Mouse (Mus musculus) 3134 (cell line): ENCODE measurements around the gene Lad1.

Experiments
- DNase-seq: peaks from one replicate; pipeline ENCODE4 v3.0.0-alpha.2; 2011; ENCODE audit warnings: low spot score; ENCODE audit not compliant: insufficient read length; ENCODE audit errors: extremely low read depth

The Lad1 gene

GRCm38 (mm10) chr1:135818481-135819086 lies at the start of gene Lad1:
Lad1 (plus strand) TSS chr1:135818598.
- no peak for DNase-seq

GRCm38 (mm10) chr1:135770237-135770636 lies 48.2 kb upstream of the Lad1 start:
- DNase-seq, result peak; percentile 49

- peak; percentile 90 for DNase-seq
Observed at GRCm38 (mm10) chr1:135770896-135771572, 47.4 kb upstream of the Lad1 start.

DNA sequence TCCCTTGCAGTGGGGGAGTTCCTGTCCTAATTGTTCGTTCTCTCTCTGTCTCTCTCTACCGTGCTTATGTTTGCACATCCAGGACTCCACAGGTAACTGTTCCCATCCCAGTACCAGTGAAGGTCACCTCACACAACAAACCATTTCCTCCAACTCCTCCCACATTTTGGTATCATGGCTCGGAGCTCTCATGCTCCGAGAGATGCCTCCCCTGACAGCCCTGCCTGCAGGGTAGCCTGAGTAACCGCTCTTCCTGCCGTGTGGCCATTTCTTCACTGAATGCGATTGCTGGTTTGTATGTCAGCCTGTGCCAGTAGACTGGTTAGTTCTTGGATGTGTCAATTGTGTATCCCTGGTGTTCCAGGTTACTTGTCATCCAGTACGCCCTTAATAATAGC lies 46.8 kb upstream of the Lad1 start:
- peak; percentile 73 for DNase-seq

DNA sequence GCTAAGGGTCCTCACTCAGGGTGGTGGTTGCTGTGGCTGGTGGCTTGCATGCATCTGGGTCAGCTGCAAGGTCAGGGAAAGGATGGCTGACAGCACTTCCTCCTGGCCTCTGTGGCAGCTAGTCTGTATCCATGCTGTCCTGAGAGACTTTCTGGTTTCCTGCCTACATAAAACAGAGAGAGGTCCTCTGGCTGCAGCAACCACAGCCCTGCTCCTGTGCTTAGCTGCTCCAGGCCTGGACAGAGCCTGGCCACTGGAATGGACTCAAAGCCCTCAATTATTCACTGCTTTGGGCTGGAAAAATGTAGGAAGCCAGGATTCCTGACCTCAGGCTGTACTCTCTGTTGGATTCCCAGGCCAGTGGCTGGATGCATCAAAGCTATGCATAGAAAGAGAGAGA lies 41.8 kb upstream of the Lad1 start:
- no peak for DNase-seq

DNA sequence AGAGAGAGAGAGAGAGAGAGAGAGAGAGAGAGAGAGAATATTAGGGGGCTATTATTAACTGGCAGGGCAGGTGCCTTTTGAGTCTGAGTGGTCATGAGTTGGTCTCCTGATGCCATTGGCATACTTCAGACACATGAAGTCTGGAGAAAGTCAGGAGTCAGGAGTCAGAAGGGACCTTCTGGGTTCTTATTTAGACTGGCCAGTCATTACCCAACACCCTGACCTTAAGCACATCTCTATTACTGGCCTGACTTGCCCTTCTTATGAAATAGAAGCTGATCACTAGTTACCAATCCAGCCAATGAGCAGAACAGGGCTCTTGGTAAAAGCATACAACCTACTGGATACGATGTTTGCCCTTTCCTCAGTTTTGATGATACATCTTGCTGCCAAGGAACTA lies 41.4 kb upstream of the Lad1 start:
- DNase-seq, result no peak

GRCm38 (mm10) chr1:135778780-135779535 lies 39.4 kb upstream of the Lad1 start, which contains the start of gene Tnni1:
Tnni1 (plus strand) TSS chr1:135779434.
- peak; percentile 43 for DNase-seq

GRCm38 (mm10) chr1:135780649-135781048 lies 37.7 kb upstream of the Lad1 start:
- DNase-seq, result no peak

DNA sequence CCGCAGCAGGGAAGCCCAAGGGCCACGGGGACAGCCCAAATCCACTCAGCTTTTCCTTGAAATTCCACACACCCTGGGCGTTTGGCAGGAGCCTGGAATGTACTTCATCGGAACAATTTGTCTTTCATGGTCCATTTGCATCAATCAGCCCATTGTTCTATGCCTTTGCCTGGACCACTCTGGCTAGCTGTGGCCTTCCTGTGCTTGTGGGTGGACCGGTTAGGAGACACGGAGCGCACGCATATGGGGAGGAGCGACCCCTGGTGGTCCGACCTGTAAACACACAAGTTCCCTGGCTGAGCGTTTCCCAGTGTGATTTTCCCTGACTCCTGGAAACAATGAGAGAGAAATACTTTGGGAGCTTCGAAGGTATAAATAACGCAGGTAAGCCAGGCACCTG lies 37.2 kb upstream of the Lad1 start:
- DNase-seq, result peak; percentile 53

DNA sequence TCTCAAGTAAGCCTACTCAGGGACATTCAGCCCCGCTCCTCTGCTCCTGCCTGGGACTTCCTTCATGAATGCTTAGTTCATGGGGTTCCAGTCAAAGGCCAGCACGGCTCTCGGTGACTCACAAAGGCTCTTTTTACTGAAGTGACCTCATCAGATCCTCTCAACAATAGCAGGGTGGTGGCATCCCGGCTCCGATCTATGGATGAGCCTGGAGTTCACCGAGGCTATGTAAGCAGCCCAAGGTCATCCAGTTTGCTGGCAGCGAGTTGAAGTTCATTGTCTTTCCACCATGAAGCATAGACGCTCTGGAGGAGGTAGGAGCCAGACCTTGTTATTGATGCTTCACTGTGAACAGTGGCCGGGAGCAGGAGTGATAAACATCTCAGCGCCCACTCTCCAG lies 35.6 kb upstream of the Lad1 start:
- no peak for DNase-seq

- DNase-seq, result no peak
Observed at GRCm38 (mm10) chr1:135787799-135788198, 30.6 kb upstream of the Lad1 start.

DNA sequence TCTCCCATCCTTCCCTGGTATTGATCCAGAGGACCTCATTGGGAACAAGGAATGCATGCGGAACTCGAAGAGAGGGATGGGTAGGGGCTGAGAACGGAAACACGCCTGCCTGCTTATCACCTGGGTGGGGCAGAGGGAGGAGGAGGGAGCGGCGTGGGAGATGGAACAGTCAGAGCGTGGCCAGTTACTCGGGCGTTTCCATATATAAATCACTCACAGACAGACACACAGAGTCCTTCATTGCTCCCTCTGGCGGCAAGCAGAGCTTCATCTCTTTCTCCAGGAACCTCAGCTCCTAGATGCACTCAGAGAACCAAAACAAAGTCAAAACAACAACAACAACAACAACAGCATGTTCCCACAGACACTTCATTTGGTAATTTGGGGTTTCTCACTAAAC lies 29.7 kb upstream of the Lad1 start:
- DNase-seq, result peak; percentile 47

- no peak for DNase-seq
Observed at GRCm38 (mm10) chr1:135789815-135790214, 28.6 kb upstream of the Lad1 start.

DNA sequence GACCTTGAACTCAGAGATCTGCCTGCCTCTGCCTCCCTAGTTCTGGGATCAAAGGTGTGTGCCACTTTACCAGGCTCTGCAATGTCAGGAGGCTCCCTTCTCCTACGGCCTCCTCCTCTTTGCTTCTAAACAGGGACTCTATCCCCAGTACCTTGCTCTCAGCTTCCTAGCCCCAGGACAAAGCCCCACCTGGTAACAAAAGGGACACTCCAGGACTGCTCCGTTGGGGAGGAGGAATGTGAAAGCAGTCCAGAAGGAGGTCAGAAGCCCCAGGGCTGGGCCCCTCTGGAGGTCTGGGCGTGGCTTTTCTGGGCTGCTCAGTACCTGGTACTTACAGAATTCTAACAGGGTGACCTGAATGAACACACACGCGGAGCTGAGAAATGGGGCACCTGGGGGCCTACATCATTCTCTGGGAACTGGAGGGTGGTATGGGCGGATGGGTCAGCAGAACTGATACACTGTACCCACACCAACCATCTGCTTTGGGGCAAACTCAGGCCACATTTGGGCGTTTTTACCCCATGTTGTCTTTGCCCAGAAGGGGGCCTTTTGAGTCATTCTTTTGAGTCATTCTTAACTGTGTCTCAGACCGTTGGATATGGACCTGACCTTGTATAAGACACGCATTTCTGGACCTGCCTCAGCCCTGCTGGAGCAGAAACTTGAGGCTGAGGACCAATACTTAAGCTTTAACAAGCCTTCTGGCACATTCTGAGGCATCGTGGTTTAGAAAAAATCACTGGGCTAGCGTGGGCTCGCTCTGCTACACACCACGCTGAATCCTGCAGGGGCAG lies 26.1 kb upstream of the Lad1 start:
- peak; percentile 42 for DNase-seq

DNA sequence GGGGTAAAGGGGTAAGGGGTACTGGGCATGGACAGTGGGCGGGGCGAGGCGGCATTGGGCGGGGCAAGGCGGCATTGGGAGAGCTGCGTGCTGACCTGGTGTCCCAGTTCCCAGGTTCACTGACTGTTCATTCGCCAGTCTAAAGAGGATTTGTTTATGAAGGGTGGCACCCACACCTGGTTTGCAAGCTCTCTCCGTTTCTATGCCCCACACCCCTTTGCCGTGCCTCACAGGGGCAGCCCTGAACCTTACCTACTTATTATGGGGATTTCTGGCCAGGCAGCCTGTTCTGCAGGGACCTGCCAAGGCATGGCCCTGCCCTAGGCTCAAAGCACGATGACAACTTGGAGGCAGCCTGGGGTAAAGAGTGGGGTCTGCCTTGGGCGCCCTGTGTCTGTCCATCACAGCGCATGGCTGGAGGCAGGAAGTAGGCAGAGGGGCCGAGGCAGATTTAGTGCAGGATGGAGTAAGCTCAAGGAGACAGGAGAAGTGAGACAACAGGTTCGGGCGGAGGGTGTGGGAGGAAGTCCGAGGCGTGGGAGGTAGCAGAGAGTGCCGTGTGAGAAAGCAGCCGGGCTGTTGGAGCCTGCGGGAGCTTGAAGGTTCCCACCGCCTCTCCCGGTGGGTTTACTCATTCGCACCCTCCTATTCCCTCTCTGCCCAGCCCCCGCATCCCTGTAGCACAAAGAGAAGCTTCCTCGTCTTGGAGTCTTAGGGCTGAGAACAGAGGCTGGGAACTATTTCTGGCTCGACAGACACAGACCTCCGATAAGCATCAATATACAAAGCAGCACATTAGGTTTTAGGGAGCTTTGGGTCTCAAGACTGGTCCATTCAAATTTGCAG lies 24.8 kb upstream of the Lad1 start:
- no peak for DNase-seq

DNA sequence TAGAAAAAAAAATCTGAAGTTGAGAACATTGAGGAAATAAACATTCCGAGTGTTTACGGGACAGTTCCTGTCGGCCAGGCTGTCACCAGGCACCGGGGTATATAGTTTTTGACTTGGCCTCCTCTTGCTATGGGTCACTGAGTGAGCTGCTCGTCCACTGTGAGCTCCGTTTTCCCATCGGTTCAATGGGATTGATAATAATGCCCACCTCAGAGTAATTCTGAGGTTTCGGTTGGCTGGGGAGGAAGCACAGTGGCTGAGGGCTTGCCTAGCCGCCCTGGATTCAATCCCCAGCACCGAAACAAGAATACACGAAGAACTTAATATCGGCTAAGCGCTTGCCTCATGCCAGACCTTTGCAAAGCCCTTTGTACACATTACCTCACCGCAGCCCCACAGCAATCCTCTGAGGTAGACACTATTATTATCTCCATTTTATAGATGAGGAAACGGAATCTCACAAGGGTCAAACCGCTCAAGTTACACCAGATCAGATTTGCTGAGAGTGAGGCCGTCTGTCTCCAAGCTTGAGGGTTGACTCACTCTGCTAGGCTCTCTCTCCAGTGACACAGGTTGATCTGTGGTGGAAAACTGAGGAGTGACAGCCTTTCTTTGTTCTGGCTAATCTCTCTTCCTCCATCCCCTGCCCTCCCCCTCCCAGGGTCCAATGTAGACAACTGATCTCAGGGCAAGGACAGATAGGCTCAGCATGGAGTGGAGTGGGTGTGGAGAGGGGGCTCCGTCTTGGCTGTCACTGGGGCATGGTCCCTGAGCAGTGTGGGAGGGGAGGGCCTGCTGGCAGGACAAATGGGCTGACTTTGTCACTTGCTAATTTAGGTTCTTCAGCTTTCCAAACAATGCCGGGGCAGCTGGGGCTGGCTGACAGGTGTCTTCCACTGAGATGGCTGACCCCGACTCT lies 23.9 kb upstream of the Lad1 start:
- no peak for DNase-seq

- DNase-seq, result no peak
Observed at GRCm38 (mm10) chr1:135798492-135798891, 19.9 kb upstream of the Lad1 start.

DNA sequence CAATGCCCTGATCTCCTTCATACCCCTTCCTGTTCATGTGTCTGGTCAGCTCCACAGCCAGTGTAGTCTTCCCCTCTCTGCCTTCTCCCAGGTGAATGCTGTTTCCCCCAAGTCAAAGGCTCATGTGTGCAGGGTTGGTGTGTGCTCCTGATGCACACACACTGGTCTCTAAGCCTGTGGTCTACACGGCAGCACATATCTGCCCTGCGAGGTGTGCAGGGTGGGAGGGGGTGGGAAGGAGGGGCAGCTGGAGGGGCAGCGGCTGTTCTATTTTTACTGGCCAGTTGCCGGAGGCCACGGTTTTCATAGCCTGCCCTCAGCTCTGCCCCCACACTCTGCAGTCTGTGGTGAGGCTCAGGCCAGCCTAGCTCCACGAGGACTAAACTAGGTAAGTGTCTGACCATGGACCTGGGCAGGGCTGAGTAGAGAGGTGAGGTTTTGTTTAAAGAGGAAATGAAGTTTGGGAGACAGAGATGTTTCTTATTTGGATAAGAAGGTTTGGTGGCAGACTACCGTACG lies 19.2 kb upstream of the Lad1 start:
- DNase-seq, result no peak
